Mouse (Mus musculus): Measurements from ENCODE around the gene Mysm1. TPM values are rescaled to one million over a fixed set of nuclear protein-coding genes. Genes with fewer than 3 reads are reported as not detected.

The Mysm1 gene
- polyA plus RNA-seq, 1 experiment = 2.6 TPM

GRCm38 (mm10) chr4:94979500-94979915 is 608 bp upstream of the Mysm1 start:
- DNase-seq (ENCODE audit: low read depth, low spot score) = no peak
- WGBS = 23% methylated on average over 4 of the region's 4 CpGs

- 85% methylated on average over 2 of the region's 2 CpGs for WGBS
- DNase-seq (ENCODE audit: low read depth, low spot score) = no peak
These were observed 5.6 kb downstream of the Mysm1 start for GRCm38 (mm10) chr4:94973321-94973720.

- DNase-seq (ENCODE audit: low read depth, low spot score) = no peak
- 80% methylated on average over 3 of the region's 3 CpGs for WGBS
These were observed 26.1 kb downstream of the Mysm1 start for GRCm38 (mm10) chr4:94952773-94953172.

- no peak for DNase-seq (ENCODE audit: low read depth, low spot score)
- WGBS = 88% methylated on average over 11 of the region's 11 CpGs
These were observed 37.6 kb downstream of the Mysm1 start for GRCm38 (mm10) chr4:94941221-94941855.

GRCm38 (mm10) chr4:94928743-94929142 is 50.2 kb downstream of the Mysm1 start, which contains the start of gene Eqtn:
Gene Eqtn (minus strand): TSS chr4:94928843.
- no peak for DNase-seq (ENCODE audit: low read depth, low spot score)

- DNase-seq (ENCODE audit: low read depth, low spot score) = no peak
- 34% methylated on average over 3 of the region's 3 CpGs for WGBS
These were observed 77.1 kb downstream of the Mysm1 start for GRCm38 (mm10) chr4:94901780-94902179.

- 15% methylated on average over 2 of the region's 2 CpGs for WGBS
- DNase-seq (ENCODE audit: low read depth, low spot score) = peak; percentile 6
These were observed 78.2 kb downstream of the Mysm1 start for GRCm38 (mm10) chr4:94900744-94901143.

Other genes starting within 250 kb of the Mysm1 start
- 2.0 and 2.7 TPM in 2 replicates for gene Tek, start 239.8 kb downstream of the Mysm1 start, polyA plus RNA-seq (2012; rRNA removed)
- not detected in 2 replicates for gene Eqtn, start 50.3 kb downstream of the Mysm1 start, polyA plus RNA-seq (2012; rRNA removed)
- 25.1 and 42.8 TPM in 2 replicates for gene Jun, start 73.1 kb upstream of the Mysm1 start, polyA plus RNA-seq (2012; rRNA removed)